Comparison of ENCODE assay signal across 19 mouse cellular contexts in the genomic region with DNA sequence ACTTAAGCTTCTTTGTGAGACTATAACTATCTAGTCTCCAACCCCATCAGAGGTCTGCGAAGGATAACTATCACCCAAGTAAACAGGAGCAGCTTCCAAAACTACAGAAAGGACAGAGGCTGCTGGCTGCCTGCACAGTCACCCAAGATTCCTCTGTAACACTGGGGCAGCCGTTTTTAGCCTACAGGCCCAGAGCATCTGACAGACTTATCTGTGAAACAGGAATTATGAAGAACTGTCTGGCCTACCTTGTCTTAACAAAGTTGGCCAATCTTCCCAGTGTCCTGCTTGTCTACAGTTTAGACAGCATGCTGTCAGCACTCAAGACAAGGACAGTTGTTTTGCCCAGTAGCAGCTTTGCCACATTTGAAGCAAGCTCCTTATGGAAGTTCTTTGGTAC. TPM values are rescaled to one million over a fixed set of nuclear protein-coding genes. Genes with fewer than 3 reads are reported as not detected.
"Had no signal": no experiment of that assay in that cellular context is flagged by ENCODE, and none has a peak within 500 bp of the region (broad histone marks: within the 10 kb centered on the region; RNA-seq: fewer than 3 reads in every experiment).

No protein-coding gene starts in this region.

- H3K4me3 ChIP-seq: limb, embryonic 15.5 days; liver, embryonic 13.5 days; myocyte; neural tube, embryonic 15.5 days had no signal

- H3K9ac ChIP-seq: limb, embryonic 15.5 days; liver, embryonic 13.5 days; neural tube, embryonic 15.5 days had no signal

- DNase-seq: kidney, adult 11 months; kidney, adult 9 months; kidney, postnatal 36 days; liver, embryonic 13.5 days; lung, adult 18-20 months; midbrain, embryonic 14.5 days; right cerebral cortex, adult 18-20 months; right cerebral cortex, postnatal 4 days; spleen, adult 18-20 months; thymus, postnatal 36 days had no signal

- H3K9me3 ChIP-seq: limb, embryonic 15.5 days; liver, embryonic 13.5 days; neural tube, embryonic 15.5 days had no signal

- H3K4me1 ChIP-seq: limb, embryonic 15.5 days had no signal

- H3K27ac ChIP-seq: kidney, postnatal 0 days; limb, embryonic 15.5 days; liver, embryonic 13.5 days; neural tube, embryonic 15.5 days had no signal

- H3K4me2 ChIP-seq: limb, embryonic 15.5 days; liver, embryonic 13.5 days; neural tube, embryonic 15.5 days had no signal

- H3K36me3 ChIP-seq: limb, embryonic 15.5 days; liver, embryonic 13.5 days; neural tube, embryonic 15.5 days had no signal

- H3K27me3 ChIP-seq: liver, embryonic 13.5 days had no signal

RNA-seq across cellular contexts. Expression of a gene that starts 4.5 kb away (rescaled TPM):
- polyA plus RNA-seq: kidney, postnatal 0 days; limb, embryonic 11.5 days; liver, embryonic 13.5 days; lung, embryonic 16.5 days; midbrain, embryonic 14.5 days; myocyte; neural tube, embryonic 11.5 days; neural tube, embryonic 15.5 days; stomach, embryonic 16.5 days; thymus, postnatal 0 days had no signal
